Mouse (Mus musculus) hindbrain, embryonic 11.5 days (tissue): ENCODE data around the gene Id3. TPM values are rescaled to one million over a fixed set of nuclear protein-coding genes. Genes with fewer than 3 reads are reported as not detected.

Experiments used
- ATAC-seq: fragments of 200-750 bp; cut with Nextera tagmentation; 2 replicates; pipeline ENCODE4 v1.8.0; 2017; ENCODE audit warnings: mild to moderate bottlenecking, moderate TSS enrichment, moderate library complexity; ENCODE audit not compliant: low FRiP score
- DNase-seq: peaks from one replicate; pipeline ENCODE4 v3.0.0-alpha.2; 2015; ENCODE audit warnings: low spot score
- H3K27ac ChIP-seq: fragments of 300-500 bp; sonication (generic); 2 replicates; pipeline ENCODE4 v1.5.1; 2014; ENCODE audit warnings: mild to moderate bottlenecking, low read depth, low read length
- H3K27me3 ChIP-seq: fragments of 300-500 bp; sonication (generic); 2 replicates; pipeline ENCODE4 v1.6.1; 2014; ENCODE audit warnings: mild to moderate bottlenecking, low read length, moderate library complexity, mixed read lengths; ENCODE audit not compliant: control insufficient read depth, insufficient read depth
- H3K36me3 ChIP-seq: fragments of 300-500 bp; sonication (generic); 2 replicates; pipeline ENCODE4 v1.6.1; 2014; ENCODE audit warnings: mild to moderate bottlenecking, low read length, moderate library complexity, mixed read lengths; ENCODE audit not compliant: control insufficient read depth, insufficient read depth
- H3K4me1 ChIP-seq: fragments of 300-500 bp; sonication (generic); replicated peaks from 2 replicates; pipeline ENCODE4 v1.6.1; 2014; ENCODE audit warnings: low read length, mixed read lengths; ENCODE audit not compliant: control insufficient read depth, insufficient read depth
- H3K4me2 ChIP-seq: fragments of 300-500 bp; sonication (generic); replicated peaks from 2 replicates; pipeline ENCODE4 v1.6.1; 2014; ENCODE audit warnings: mild to moderate bottlenecking, low read depth, low read length
- H3K4me3 ChIP-seq: fragments of 300-500 bp; sonication (generic); 2 replicates; pipeline ENCODE4 v1.5.1; 2014; ENCODE audit warnings: low read depth, low read length
- H3K9ac ChIP-seq: fragments of 300-500 bp; sonication (generic); 2 replicates; pipeline ENCODE4 v1.6.1; 2014; ENCODE audit warnings: low read depth, low read length
- H3K9me3 ChIP-seq: fragments of 300-500 bp; sonication (generic); 2 replicates; pipeline ENCODE4 v1.6.1; 2016; ENCODE audit warnings: low read length; ENCODE audit not compliant: control insufficient read depth
- WGBS: fragments of 180-500 bp; shearing (Covaris S2); extraction: QIAGEN DNeasy Blood & Tissue Kit; methylation state at CpG from one replicate; pipeline ENCODE4 v1.1.7; 2014; 5-methylcytosine and 5-hydroxymethylcytosine counted together
- polyA plus RNA-seq: library from polyadenylated mRNA; unstranded; fragments of >200 nt; fragmentation: Nextera tagmentation; extraction: Ambion mirVana; gene quantifications from 2 replicates; pipeline ENCODE4 v1.2.1, GENCODE M21; 2014

Id3 gene
- polyA plus RNA-seq, 1 experiment from 2014 or later, result 482 TPM

DNA sequence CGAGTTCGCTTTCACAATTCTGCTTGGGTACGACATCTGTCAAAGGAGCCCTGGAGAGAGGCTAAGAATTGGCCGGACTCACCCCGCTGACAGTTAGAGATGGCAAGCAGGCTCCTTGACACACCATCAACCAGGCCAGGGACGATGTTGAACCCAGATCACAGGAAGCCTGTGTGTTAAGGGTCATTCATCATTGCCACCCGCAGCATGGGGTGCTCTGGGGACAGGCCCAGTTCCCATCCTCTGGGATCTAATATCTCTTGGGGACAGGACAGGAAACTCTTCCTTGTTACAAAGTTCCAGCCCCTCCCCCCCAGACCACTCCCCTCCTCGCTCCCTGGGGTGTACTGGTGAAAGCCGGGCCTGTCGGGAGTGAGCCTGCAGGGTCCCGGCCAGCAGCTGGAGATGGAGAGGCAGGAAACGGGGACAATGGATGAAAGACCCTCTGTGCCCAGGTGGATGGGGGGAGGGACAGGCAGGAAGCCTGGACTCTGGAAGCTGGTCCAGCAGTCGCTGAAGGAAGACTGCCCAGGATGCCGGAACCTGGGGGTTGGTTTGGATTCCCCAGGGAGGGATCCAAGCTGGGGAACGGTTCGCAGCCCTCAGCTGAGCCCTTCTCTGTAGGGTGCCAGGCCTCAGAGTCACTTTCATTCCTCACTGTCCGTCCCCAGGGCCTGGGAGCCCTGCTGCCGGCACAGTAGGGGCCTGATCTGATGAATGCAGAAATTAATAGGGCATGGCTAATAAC, 38.5 kb upstream of the Id3 start:
- Histone ChIP-seq H3K4me2 (peak overlapping the region; percentile 20; the same call in 1 of the 2 replicates), H3K9me3 (no peaks in the 10 kb centered on the region), H3K36me3 (no peaks in the 10 kb centered on the region), H3K27ac (no peak overlapping the region; the same call in 1 of the 2 replicates), H3K27me3 (no peaks in the 10 kb centered on the region), H3K4me3 (no peak overlapping the region), H3K4me1 (peaks cover 7% of the 10 kb centered on the region), H3K9ac (peak overlapping the region; percentile 28; the same call in 1 of the 2 replicates)
- WGBS, result 7% methylated on average over 18 of the region's 18 CpGs
- DNase-seq (peak; percentile 59), ATAC-seq (peak; percentile 25; the same call in 1 of the 2 replicates)

DNA sequence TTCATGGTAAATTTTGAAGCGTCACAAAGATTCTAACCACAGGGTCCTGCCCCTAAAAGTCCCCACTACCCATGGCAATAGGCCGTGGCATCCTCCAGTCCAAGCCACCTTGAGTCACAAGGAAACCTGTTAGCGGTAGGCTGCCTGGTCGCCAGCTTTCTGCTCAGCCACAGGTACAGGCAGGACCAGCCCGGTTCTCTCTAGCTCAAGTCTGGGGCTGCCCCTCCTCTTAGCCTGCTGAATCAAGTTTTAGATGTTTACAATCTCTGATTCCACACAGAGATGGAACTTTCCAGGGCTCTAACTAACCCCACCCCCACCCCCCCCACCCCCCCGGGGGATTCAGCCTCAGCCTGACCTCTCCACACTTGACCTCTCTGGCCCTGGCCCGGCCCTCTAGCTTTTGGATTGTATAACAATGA, 36.4 kb upstream of the Id3 start:
- Histone ChIP-seq H3K9me3 (no peaks in the 10 kb centered on the region), H3K9ac (no peak overlapping the region), H3K27me3 (no peaks in the 10 kb centered on the region), H3K4me3 (no peak overlapping the region), H3K36me3 (no peaks in the 10 kb centered on the region), H3K4me2 (no peak overlapping the region), H3K4me1 (peaks cover 7% of the 10 kb centered on the region), H3K27ac (no peak overlapping the region)
- DNase-seq, result no peak
- no peak for ATAC-seq
- WGBS, result 47% methylated on average over 7 of the region's 7 CpGs

DNA sequence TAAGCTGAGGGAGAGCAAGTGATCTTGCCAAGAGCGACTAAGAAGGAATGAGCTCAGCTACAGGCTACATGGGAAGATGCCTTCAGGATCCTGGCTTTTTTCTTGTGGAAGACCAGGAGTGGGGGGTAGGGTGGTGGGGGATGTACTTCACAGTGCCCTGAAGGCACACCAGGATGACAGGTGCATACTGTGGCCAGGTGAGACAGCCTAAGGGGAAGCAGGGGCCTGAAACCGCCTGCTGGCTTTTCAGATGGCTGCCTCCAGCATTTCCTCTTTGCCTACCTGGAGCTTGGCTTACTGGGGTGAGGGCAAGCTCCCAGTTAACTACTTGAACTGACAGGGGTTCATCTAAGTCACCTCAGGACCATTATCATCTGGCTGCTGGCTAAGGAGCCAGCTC, 34.1 kb upstream of the Id3 start:
- 89% methylated on average over 2 of the region's 2 CpGs for WGBS
- H3K36me3 ChIP-seq, result no peaks in the 10 kb centered on the region
- H3K4me3 ChIP-seq, result no peak overlapping the region

DNA sequence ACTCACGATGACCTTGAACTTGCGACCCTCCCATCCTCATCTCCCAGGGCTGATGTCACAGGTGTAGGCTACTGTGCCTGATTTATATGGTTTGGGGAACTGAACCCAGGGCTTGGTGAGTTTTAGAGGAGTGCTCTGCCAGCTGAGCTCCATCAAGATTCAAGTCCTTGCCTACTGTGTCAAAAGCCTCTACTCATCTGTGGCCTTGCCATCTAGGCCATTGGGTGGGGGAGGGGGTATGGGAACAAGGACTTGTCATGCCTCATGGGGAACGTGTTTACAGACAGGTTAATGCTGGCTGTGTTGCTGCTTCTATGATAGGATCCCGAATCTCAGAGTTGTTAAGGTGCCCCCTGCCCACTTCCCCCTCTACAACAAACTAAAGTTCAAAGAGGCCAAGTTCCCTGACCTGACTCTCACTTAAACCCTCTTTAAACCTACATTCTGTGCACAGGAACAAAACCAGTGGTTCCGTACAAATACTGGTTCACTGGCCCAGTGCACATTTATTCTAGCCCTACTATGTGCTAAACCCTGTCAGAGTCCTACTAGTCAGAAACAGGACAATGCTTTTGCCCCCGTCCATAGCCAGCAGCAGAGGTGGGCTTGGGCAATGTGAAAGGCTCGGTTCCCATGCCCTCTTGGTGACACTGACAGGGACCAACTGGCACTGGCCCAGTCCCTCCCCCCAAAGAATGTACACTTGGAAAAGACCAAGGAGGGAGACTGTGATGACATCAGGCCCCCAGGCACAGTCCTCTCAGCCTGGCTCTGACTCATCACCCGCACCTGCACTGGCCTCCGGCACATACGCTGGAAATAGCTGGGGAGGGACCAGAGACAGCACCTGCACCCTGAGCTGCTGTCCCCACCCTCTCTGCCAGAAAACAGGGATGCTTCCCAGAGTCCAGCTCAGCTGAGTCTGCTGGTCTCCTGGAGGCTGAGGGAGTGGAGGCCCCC, 33.1 kb upstream of the Id3 start:
- Histone ChIP-seq H3K4me1 (peaks cover 4% of the 10 kb centered on the region), H3K27ac (no peak overlapping the region), H3K9me3 (no peaks in the 10 kb centered on the region), H3K36me3 (no peaks in the 10 kb centered on the region), H3K9ac (no peak overlapping the region), H3K27me3 (no peaks in the 10 kb centered on the region), H3K4me3 (no peak overlapping the region), H3K4me2 (no peak overlapping the region)
- 83% methylated on average over 10 of the region's 10 CpGs for WGBS
- no peak for DNase-seq
- ATAC-seq, result no peak

More for the DNA sequence above, 34.1 kb upstream of the Id3 start:
- peaks cover 7% of the 10 kb centered on the region for H3K4me1 ChIP-seq
- H3K27ac ChIP-seq, result no peak overlapping the region
- ATAC-seq (no peak), DNase-seq (no peak)
- no peak overlapping the region for H3K9ac ChIP-seq
- no peaks in the 10 kb centered on the region for H3K27me3 ChIP-seq
- no peak overlapping the region for H3K4me2 ChIP-seq
- no peaks in the 10 kb centered on the region for H3K9me3 ChIP-seq

DNA sequence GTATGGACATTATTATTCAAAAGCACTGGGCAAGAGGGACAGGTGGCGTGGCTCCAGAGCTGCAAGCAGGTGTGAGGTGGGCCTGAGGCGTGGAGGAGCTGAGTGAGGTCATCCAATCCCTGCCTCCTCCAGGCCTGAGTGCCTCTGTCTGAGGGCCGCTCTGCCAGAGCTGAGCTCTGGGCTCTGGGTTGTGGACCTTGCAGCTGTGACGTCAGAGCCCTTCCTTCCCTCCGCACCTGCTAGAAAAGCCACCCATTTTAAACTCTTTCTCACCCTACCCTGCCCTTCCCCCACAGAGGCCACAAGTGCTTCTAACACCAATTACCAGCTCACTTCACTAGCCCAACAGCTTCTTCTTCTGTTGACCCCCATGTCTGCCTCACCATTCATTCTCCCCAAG, 31.0 kb upstream of the Id3 start:
- Histone ChIP-seq H3K4me2 (no peak overlapping the region), H3K27ac (no peak overlapping the region), H3K36me3 (no peaks in the 10 kb centered on the region), H3K9ac (no peak overlapping the region), H3K27me3 (no peaks in the 10 kb centered on the region), H3K4me3 (no peak overlapping the region), H3K9me3 (no peaks in the 10 kb centered on the region), H3K4me1 (0 out of 2 replicates have a peak, but pooled peaks cover 2% of the 10 kb centered on the region)
- no peak for DNase-seq
- WGBS, result 85% methylated on average over 5 of the region's 5 CpGs
- no peak for ATAC-seq

DNA sequence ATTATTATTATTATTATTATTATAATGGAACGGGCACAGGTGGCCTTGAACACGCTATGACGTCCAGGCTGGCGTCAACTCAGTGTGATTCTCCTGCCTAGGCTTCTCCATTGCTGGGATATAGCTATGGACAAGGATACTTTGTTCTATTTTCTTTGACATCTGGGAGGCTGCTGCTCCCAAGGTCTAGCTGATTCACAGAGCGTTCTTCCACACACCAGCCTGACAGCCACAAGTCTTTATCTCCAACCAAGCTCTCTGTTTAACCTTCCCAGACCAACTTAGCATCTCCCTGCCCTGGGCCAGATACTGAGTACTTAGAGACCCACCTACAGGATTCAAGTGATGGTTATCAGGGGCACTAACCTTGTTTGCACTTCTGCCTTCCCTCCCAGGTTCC, 28.6 kb upstream of the Id3 start:
- Histone ChIP-seq H3K4me2 (no peak overlapping the region), H3K4me1 (0 out of 2 replicates have a peak, but pooled peaks cover 2% of the 10 kb centered on the region), H3K9me3 (no peaks in the 10 kb centered on the region), H3K4me3 (no peak overlapping the region), H3K36me3 (no peaks in the 10 kb centered on the region), H3K9ac (no peak overlapping the region), H3K27me3 (no peaks in the 10 kb centered on the region), H3K27ac (no peak overlapping the region)
- no peak for ATAC-seq
- DNase-seq, result no peak
- 86% methylated on average over 5 of the region's 5 CpGs for WGBS

DNA sequence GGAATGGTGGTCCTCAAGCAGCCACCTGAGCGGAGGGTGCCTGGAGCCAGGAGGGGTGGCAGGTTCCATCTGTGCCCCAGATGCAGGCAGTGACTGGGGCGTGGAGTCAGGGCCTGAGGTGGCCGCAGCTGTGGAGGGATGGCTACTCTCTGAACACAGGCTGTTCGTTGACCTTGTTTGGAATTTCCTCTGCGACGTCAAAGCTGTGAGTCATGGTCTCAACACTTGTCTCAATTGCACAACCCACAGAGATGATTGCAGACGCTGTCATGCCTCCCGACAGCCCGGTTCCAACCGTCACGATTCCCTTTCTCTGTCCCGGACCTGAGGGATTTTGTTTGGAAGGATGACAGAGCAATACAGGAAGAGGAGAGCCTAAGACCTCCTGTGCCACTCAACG, 26.3 kb upstream of the Id3 start:
- DNase-seq, result no peak
- Histone ChIP-seq H3K9me3 (no peaks in the 10 kb centered on the region), H3K27ac (no peak overlapping the region), H3K4me1 (0 out of 2 replicates have a peak, but pooled peaks cover 2% of the 10 kb centered on the region), H3K27me3 (no peaks in the 10 kb centered on the region), H3K36me3 (no peaks in the 10 kb centered on the region), H3K4me3 (no peak overlapping the region), H3K4me2 (no peak overlapping the region), H3K9ac (no peak overlapping the region)
- no peak for ATAC-seq
- WGBS, result 72% methylated on average over 13 of the region's 13 CpGs

DNA sequence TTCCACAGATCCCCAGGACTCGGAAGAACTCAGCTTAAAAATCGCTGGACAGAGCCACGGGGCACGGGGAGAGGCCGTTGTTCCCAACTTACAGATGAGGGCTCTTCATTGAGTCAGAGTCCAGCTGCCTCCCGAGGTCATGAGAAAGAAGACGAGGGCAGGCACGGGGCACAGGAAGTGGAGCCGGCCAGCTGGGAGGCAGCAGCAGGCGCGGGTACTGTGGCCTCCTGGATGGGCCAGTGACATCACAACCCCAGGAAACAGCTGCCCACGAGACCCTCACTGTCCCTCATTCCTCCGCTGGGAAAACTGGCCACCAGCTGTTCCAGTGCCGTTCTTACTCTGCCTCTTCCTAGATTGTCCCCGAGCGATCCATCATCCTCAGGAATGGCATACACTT, 23.3 kb upstream of the Id3 start:
- no peaks in the 10 kb centered on the region for H3K27me3 ChIP-seq
- no peaks in the 10 kb centered on the region for H3K36me3 ChIP-seq
- 0 out of 2 replicates have a peak, but pooled peaks cover under 1% of the 10 kb centered on the region for H3K4me1 ChIP-seq
- DNase-seq (no peak), ATAC-seq (no peak)
- no peak overlapping the region for H3K4me3 ChIP-seq
- no peaks in the 10 kb centered on the region for H3K9me3 ChIP-seq
- WGBS, result 37% methylated on average over 16 of the region's 16 CpGs
- no peak overlapping the region for H3K27ac ChIP-seq
- H3K4me2 ChIP-seq, result no peak overlapping the region
- no peak overlapping the region for H3K9ac ChIP-seq
